Mouse (Mus musculus): ENCODE data around the gene Zbp1.

Zbp1 gene

GRCm38 (mm10) chr2:173218416-173219141 lies at the start of gene Zbp1:
Gene Zbp1, minus strand, starts transcription at chr2:173218923.
- DNase-seq (ENCODE audit: extremely low read depth, insufficient read length, low spot score): no peak

GRCm38 (mm10) chr2:173267562-173267961 lies 48.8 kb upstream of the Zbp1 start:
- DNase-seq (ENCODE audit: extremely low read depth, insufficient read length, low spot score): no peak

- DNase-seq (ENCODE audit: extremely low read depth, insufficient read length, low spot score): peak; percentile 46
These were observed 47.8 kb upstream of the Zbp1 start for GRCm38 (mm10) chr2:173266349-173267112.

GRCm38 (mm10) chr2:173265468-173266265 lies 46.9 kb upstream of the Zbp1 start:
- no peak for DNase-seq (ENCODE audit: extremely low read depth, insufficient read length, low spot score)

GRCm38 (mm10) chr2:173264467-173265128 lies 45.9 kb upstream of the Zbp1 start:
- DNase-seq (ENCODE audit: extremely low read depth, insufficient read length, low spot score): peak; percentile 38

GRCm38 (mm10) chr2:173263636-173264330 lies 45.1 kb upstream of the Zbp1 start:
- peak; percentile 84 for DNase-seq (ENCODE audit: extremely low read depth, insufficient read length, low spot score)

- DNase-seq (ENCODE audit: extremely low read depth, insufficient read length, low spot score): peak; percentile 78
These were observed 42.8 kb upstream of the Zbp1 start for GRCm38 (mm10) chr2:173261497-173261896.

- no peak for DNase-seq (ENCODE audit: extremely low read depth, insufficient read length, low spot score)
These were observed 39.9 kb upstream of the Zbp1 start for GRCm38 (mm10) chr2:173258459-173259091.

- DNase-seq (ENCODE audit: extremely low read depth, insufficient read length, low spot score): peak; percentile 84
These were observed 38.9 kb upstream of the Zbp1 start for GRCm38 (mm10) chr2:173257610-173258009.

GRCm38 (mm10) chr2:173256552-173256949 lies 37.8 kb upstream of the Zbp1 start:
- no peak for DNase-seq (ENCODE audit: extremely low read depth, insufficient read length, low spot score)

- no peak for DNase-seq (ENCODE audit: extremely low read depth, insufficient read length, low spot score)
These were observed 37.3 kb upstream of the Zbp1 start for GRCm38 (mm10) chr2:173255810-173256551.

GRCm38 (mm10) chr2:173253761-173254662 lies 35.3 kb upstream of the Zbp1 start:
- no peak for DNase-seq (ENCODE audit: extremely low read depth, insufficient read length, low spot score)

- no peak for DNase-seq (ENCODE audit: extremely low read depth, insufficient read length, low spot score)
These were observed 33.0 kb upstream of the Zbp1 start for GRCm38 (mm10) chr2:173251675-173252074.

- no peak for DNase-seq (ENCODE audit: extremely low read depth, insufficient read length, low spot score)
These were observed 32.4 kb upstream of the Zbp1 start for GRCm38 (mm10) chr2:173251133-173251532.

- DNase-seq (ENCODE audit: extremely low read depth, insufficient read length, low spot score): no peak
These were observed 31.7 kb upstream of the Zbp1 start for GRCm38 (mm10) chr2:173250411-173250810.

GRCm38 (mm10) chr2:173249965-173250364 lies 31.2 kb upstream of the Zbp1 start:
- DNase-seq (ENCODE audit: extremely low read depth, insufficient read length, low spot score): no peak

- DNase-seq (ENCODE audit: extremely low read depth, insufficient read length, low spot score): no peak
These were observed 30.7 kb upstream of the Zbp1 start for GRCm38 (mm10) chr2:173249386-173249785.

- DNase-seq (ENCODE audit: extremely low read depth, insufficient read length, low spot score): no peak
These were observed 30.1 kb upstream of the Zbp1 start for GRCm38 (mm10) chr2:173248822-173249221.

All from 3134 (cell line).